Mouse (Mus musculus) stomach, postnatal 0 days (tissue): ENCODE results near the gene Klhdc8a. TPM values are rescaled to one million over a fixed set of nuclear protein-coding genes. Genes with fewer than 3 reads are reported as not detected.

Experiments used
- ATAC-seq: fragments of 200-750 bp; cut with Nextera tagmentation; 2 replicates; pipeline ENCODE4 v1.8.0; 2017; ENCODE audit not compliant: low FRiP score, low TSS enrichment
- DNase-seq: peaks from one replicate; pipeline ENCODE4 v3.0.0-alpha.2; 2016; ENCODE audit warnings: low spot score
- H3K27ac ChIP-seq: fragments of 300-500 bp; sonication (generic); replicated peaks from 2 replicates; pipeline ENCODE4 v1.5.1; 2014; ENCODE audit warnings: mild to moderate bottlenecking, control low read depth
- H3K27me3 ChIP-seq: fragments of 300-500 bp; sonication (generic); 2 replicates; pipeline ENCODE4 v1.6.1; 2014; ENCODE audit warnings: low read length; ENCODE audit not compliant: control insufficient read depth, insufficient read depth
- H3K36me3 ChIP-seq: fragments of 300-500 bp; sonication (generic); 2 replicates; pipeline ENCODE4 v1.6.1; 2014; ENCODE audit warnings: low read length, mixed read lengths; ENCODE audit not compliant: control insufficient read depth, insufficient read depth
- H3K4me1 ChIP-seq: fragments of 300-500 bp; sonication (generic); replicated peaks from 2 replicates; pipeline ENCODE4 v1.6.1; 2014; ENCODE audit warnings: antibody characterized with exemption; ENCODE audit not compliant: control insufficient read depth, insufficient read depth
- H3K4me2 ChIP-seq: fragments of 300-500 bp; sonication (generic); replicated peaks from 2 replicates; pipeline ENCODE4 v1.6.1; 2014; ENCODE audit warnings: low read depth, mild to moderate bottlenecking, control low read depth, moderate library complexity
- H3K4me3 ChIP-seq: fragments of 300-500 bp; sonication (generic); 2 replicates; pipeline ENCODE4 v1.5.1; 2014; ENCODE audit warnings: low read depth, low read length, control low read depth
- H3K9ac ChIP-seq: fragments of 300-500 bp; sonication (generic); 2 replicates; pipeline ENCODE4 v1.6.1; 2014; ENCODE audit warnings: mild to moderate bottlenecking, low read length, control low read depth, mixed read lengths
- H3K9me3 ChIP-seq: fragments of 300-500 bp; sonication (generic); 2 replicates; pipeline ENCODE4 v1.6.1; 2016; ENCODE audit warnings: low read length; ENCODE audit not compliant: control insufficient read depth
- CTCF ChIP-seq: IDR thresholded peaks from 2 replicates; pipeline ENCODE4 v1.5.1; 2016; ENCODE audit warnings: antibody characterized with exemption, low read depth, mild to moderate bottlenecking, moderate library complexity
- EP300 ChIP-seq: optimal IDR thresholded peaks from 2 replicates; pipeline ENCODE3; 2016; ENCODE audit warnings: antibody characterized with exemption
- WGBS: fragments of 180-500 bp; shearing (Covaris S2); extraction: QIAGEN DNeasy Blood & Tissue Kit; methylation state at CpG from one replicate; pipeline ENCODE4 v1.1.7; 2014; 5-methylcytosine and 5-hydroxymethylcytosine counted together
- polyA plus RNA-seq: library from polyadenylated mRNA; unstranded; fragments of >200 nt; fragmentation: Nextera tagmentation; extraction: Ambion mirVana; gene quantifications from 2 replicates; pipeline ENCODE4 v1.2.1, GENCODE M21; 2015

Klhdc8a gene
- polyA plus RNA-seq, 1 experiment from 2014 or later = 0.34 TPM

- H3K4me2 ChIP-seq = no peak overlapping the region
- DNase-seq = no peak
- H3K27ac ChIP-seq = no peak overlapping the region
- peaks cover 4% of the 10 kb centered on the region; the same call in 1 of the 2 replicates for H3K4me1 ChIP-seq
- 90% methylated on average over 17 of the region's 17 CpGs for WGBS
- ATAC-seq = no peak
- H3K36me3 ChIP-seq = no peaks in the 10 kb centered on the region; the same call in 1 of the 2 replicates
- no peaks in the 10 kb centered on the region for H3K9me3 ChIP-seq
- H3K9ac ChIP-seq = no peak overlapping the region
- no peak overlapping the region for H3K4me3 ChIP-seq
- no peaks in the 10 kb centered on the region for H3K27me3 ChIP-seq
- peak; percentile 1; the same call in 1 of the 2 replicates for TF ChIP-seq CTCF
- no peak for TF ChIP-seq EP300
These were observed 32.9 kb downstream of the Klhdc8a start for GRCm38 (mm10) chr1:132331283-132331682.

GRCm38 (mm10) chr1:132333201-132333600 lies 34.8 kb downstream of the Klhdc8a start:
- H3K27ac ChIP-seq = no peak overlapping the region
- no peak overlapping the region for H3K4me3 ChIP-seq
- H3K36me3 ChIP-seq = no peaks in the 10 kb centered on the region; the same call in 1 of the 2 replicates
- WGBS = 19% methylated on average over 2 of the region's 2 CpGs
- H3K4me1 ChIP-seq = peaks cover 4% of the 10 kb centered on the region; the same call in 1 of the 2 replicates
- TF ChIP-seq CTCF = no peak
- TF ChIP-seq EP300 = no peak
- no peak for DNase-seq
- H3K9ac ChIP-seq = no peak overlapping the region
- no peak for ATAC-seq
- no peak overlapping the region for H3K4me2 ChIP-seq
- H3K9me3 ChIP-seq = no peaks in the 10 kb centered on the region
- H3K27me3 ChIP-seq = no peaks in the 10 kb centered on the region

DNA sequence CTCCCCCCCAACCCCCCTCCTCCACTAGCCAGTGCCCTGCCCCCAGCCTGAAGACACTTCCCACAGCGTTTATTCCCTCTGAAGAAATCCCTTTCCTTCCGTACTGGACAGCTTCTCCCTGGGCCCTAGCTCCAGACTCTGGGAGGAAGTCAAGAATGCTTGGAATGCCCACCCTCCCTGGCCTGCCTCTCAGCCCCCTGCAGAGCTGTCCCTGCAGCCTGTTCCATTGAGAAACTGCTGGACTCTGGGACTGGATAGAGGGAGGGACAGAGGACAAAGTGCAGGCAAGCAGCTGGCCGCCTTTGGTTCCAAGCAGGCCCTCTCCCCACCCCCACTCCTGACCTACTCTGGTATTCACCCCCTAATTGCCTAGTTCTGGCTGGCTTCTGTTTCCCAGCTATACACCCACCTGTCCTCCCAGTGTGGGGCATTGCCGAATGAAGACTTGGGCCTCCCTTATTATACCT lies 35.3 kb downstream of the Klhdc8a start:
- peaks cover 4% of the 10 kb centered on the region; the same call in 1 of the 2 replicates for H3K4me1 ChIP-seq
- TF ChIP-seq CTCF (no peak), EP300 (no peak)

GRCm38 (mm10) chr1:132334178-132334801 lies 35.9 kb downstream of the Klhdc8a start:
- H3K4me2 ChIP-seq = no peak overlapping the region
- peak overlapping the region; percentile 65; the same call in 1 of the 2 replicates for H3K27ac ChIP-seq
- no peak overlapping the region for H3K9ac ChIP-seq
- DNase-seq = no peak
- no peak; the same call in 1 of the 2 replicates for ATAC-seq
- no peaks in the 10 kb centered on the region for H3K27me3 ChIP-seq
- H3K4me1 ChIP-seq = peaks cover 4% of the 10 kb centered on the region; the same call in 1 of the 2 replicates
- H3K36me3 ChIP-seq = no peaks in the 10 kb centered on the region; the same call in 1 of the 2 replicates
- no peak overlapping the region for H3K4me3 ChIP-seq
- no peak for TF ChIP-seq CTCF
- no peak for TF ChIP-seq EP300
- H3K9me3 ChIP-seq = no peaks in the 10 kb centered on the region
- 28% methylated on average over 6 of the region's 6 CpGs for WGBS

More for the DNA sequence above, 35.3 kb downstream of the Klhdc8a start:
- 23% methylated on average over 4 of the region's 4 CpGs for WGBS
- peak; percentile 69 for ATAC-seq
- Histone ChIP-seq H3K27ac (peak overlapping the region; percentile 65; the same call in 1 of the 2 replicates), H3K4me3 (no peak overlapping the region), H3K9me3 (no peaks in the 10 kb centered on the region), H3K36me3 (no peaks in the 10 kb centered on the region; the same call in 1 of the 2 replicates), H3K4me2 (no peak overlapping the region), H3K9ac (no peak overlapping the region), H3K27me3 (no peaks in the 10 kb centered on the region)
- peak; percentile 50 for DNase-seq

- ATAC-seq = no peak
- Histone ChIP-seq H3K4me1 (peaks cover 4% of the 10 kb centered on the region; the same call in 1 of the 2 replicates), H3K27me3 (no peaks in the 10 kb centered on the region), H3K4me2 (no peak overlapping the region), H3K36me3 (no peaks in the 10 kb centered on the region; the same call in 1 of the 2 replicates), H3K4me3 (no peak overlapping the region), H3K9ac (no peak overlapping the region), H3K27ac (no peak overlapping the region; the same call in 1 of the 2 replicates), H3K9me3 (no peaks in the 10 kb centered on the region)
- no peak for DNase-seq
- no peak for TF ChIP-seq EP300
- no peak for TF ChIP-seq CTCF
- WGBS = 67% methylated on average over 12 of the region's 12 CpGs
These were observed 37.0 kb downstream of the Klhdc8a start for GRCm38 (mm10) chr1:132335378-132335965.
